Mouse (Mus musculus) gastrocnemius, adult 8-10 months (tissue): Measurements from ENCODE around the gene Angptl1. TPM values are rescaled to one million over a fixed set of nuclear protein-coding genes. Genes with fewer than 3 reads are reported as not detected.

Experiments used
- DNase-seq, 2 experiments: peaks; one replicate each; pipeline ENCODE4 v3.0.0; 2022; ENCODE audit warnings: low spot score in 2 of 2
- total RNA-seq, 4 experiments: library from RNA; stranded (reverse); gene quantifications; 2 replicates each; pipeline ENCODE4 v1.2.4; 2022

Angptl1 gene
- 1 to 10 TPM; 4.5 to 6.4 (median 5.9) TPM for total RNA-seq

GRCm38 (mm10) chr1:156838177-156838576 lies at the start of gene Angptl1:
Angptl1 (plus strand) TSS chr1:156838562.
- no peak for DNase-seq

- DNase-seq = no peak
Observed at GRCm38 (mm10) chr1:156789844-156790490, 48.4 kb upstream of the Angptl1 start.

GRCm38 (mm10) chr1:156796251-156796650 lies 42.1 kb upstream of the Angptl1 start:
- DNase-seq = peak; percentile 36 to 72

GRCm38 (mm10) chr1:156801276-156801675 lies 37.1 kb upstream of the Angptl1 start:
- no peak for DNase-seq

- no peak for DNase-seq
Observed at GRCm38 (mm10) chr1:156808332-156808731, 30.0 kb upstream of the Angptl1 start.

- no peak for DNase-seq
Observed at GRCm38 (mm10) chr1:156811928-156812327, 26.4 kb upstream of the Angptl1 start.

GRCm38 (mm10) chr1:156812716-156813115 lies 25.6 kb upstream of the Angptl1 start:
- DNase-seq = no peak

GRCm38 (mm10) chr1:156813485-156813884 lies 24.9 kb upstream of the Angptl1 start:
- no peak for DNase-seq

GRCm38 (mm10) chr1:156819236-156819635 lies 19.1 kb upstream of the Angptl1 start:
- no peak for DNase-seq

GRCm38 (mm10) chr1:156838695-156839094 lies 333 bp downstream of the Angptl1 start:
- DNase-seq = peak; percentile 24 to 31

- no peak for DNase-seq
Observed at GRCm38 (mm10) chr1:156841625-156842339, 3.4 kb downstream of the Angptl1 start.

GRCm38 (mm10) chr1:156847098-156847497 lies 8.7 kb downstream of the Angptl1 start:
- no peak for DNase-seq

- no peak for DNase-seq
Observed at GRCm38 (mm10) chr1:156852409-156852808, 14.0 kb downstream of the Angptl1 start.

GRCm38 (mm10) chr1:156852872-156853271 lies 14.5 kb downstream of the Angptl1 start:
- no peak for DNase-seq

GRCm38 (mm10) chr1:156854558-156854957 lies 16.2 kb downstream of the Angptl1 start:
- DNase-seq = no peak

- no peak for DNase-seq
Observed at GRCm38 (mm10) chr1:156856666-156857065, 18.3 kb downstream of the Angptl1 start.

- no peak for DNase-seq
Observed at GRCm38 (mm10) chr1:156859156-156859555, 20.8 kb downstream of the Angptl1 start.

- no peak for DNase-seq
Observed at GRCm38 (mm10) chr1:156859711-156860250, 21.4 kb downstream of the Angptl1 start.

GRCm38 (mm10) chr1:156860266-156860665 lies 21.9 kb downstream of the Angptl1 start:
- no peak for DNase-seq

GRCm38 (mm10) chr1:156861475-156862043 lies 23.2 kb downstream of the Angptl1 start:
- DNase-seq = no peak

GRCm38 (mm10) chr1:156863726-156864125 lies 25.4 kb downstream of the Angptl1 start:
- DNase-seq = no peak

GRCm38 (mm10) chr1:156864240-156864639 lies 25.9 kb downstream of the Angptl1 start:
- no peak for DNase-seq
